Mouse (Mus musculus): ENCODE results near the gene Ndufa13. TPM values are rescaled to one million over a fixed set of nuclear protein-coding genes. Genes with fewer than 3 reads are reported as not detected.
A peak's percentile ranks its signal among the peaks of the same experiment; 100 is the strongest.

Gene Ndufa13
- total RNA-seq, 2 experiments from 2014 or later: 332 to 340 TPM

DNA sequence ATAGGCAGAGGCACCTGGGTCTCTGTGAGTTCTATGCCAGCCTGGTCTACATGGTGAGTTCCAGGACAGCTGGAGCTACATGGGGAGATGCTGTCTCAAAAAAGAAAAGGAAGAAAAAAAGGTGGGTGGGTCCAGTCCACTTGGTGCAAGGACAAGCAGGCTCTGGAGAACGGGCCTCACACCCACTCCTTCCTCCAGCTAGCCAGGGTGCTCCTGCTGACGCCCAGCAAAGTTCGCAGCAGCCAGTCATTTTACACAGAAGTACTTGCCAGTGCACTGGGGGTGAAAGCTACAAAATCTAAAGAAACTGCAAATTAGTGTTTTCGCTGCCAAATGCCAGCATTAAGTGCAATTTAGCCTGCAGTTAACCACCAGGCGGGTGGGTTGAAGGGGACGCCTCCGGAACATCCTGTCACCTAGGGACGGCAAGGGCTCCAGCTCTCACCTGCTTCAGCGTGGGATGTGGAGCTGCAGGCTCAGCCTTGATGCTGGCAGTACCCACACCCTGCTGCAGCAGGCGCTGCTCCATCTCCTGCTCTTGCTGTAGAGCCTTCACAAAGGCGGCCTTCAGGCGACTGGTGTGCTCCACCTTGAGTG lies 10.2 kb upstream of the Ndufa13 start:
- no peak for DNase-seq
- intact Hi-C loops (cut with DNase I): no loop called here

DNA sequence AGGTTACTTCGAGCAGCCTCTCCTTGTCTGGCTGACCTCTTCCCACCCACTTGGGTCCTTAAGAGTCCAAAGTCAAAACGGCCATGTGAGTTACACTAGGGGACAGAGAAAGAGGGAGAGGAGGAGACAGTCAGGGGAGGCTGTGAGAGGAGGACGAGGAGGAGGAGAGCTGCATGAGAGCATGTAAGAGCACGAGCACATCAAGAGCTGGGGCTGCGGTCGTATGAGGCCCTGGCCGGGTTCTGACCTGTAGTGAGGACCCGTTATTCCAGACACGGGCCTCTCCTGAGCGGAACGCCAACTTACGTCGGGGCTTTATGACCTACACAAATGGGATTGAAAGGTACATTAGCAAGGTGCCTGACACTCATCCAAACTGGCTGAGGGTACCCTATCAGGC lies 9.6 kb upstream of the Ndufa13 start:
- intact Hi-C loops (cut with DNase I): no loop called here
- DNase-seq: no peak

DNA sequence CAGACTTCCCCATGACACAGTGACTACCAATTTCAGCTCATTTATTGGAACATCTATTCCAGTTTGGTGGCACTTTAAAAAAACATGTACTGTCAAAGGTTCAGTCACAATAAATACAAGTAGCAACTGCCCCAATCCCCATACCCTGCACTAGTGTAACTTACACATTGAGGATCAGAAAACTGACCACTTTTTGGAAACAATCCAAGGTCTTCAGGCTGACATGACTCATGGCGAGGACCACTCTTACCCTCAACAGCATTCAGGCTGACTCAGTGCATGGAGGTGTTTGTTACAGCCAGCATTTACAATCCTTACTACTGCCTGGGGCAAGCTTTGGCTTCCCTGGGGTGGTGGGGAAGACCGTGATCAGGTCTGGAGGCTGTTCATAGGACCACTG lies 4.7 kb upstream of the Ndufa13 start:
- intact Hi-C loops (cut with DNase I): no loop called here
- no peak for DNase-seq

DNA sequence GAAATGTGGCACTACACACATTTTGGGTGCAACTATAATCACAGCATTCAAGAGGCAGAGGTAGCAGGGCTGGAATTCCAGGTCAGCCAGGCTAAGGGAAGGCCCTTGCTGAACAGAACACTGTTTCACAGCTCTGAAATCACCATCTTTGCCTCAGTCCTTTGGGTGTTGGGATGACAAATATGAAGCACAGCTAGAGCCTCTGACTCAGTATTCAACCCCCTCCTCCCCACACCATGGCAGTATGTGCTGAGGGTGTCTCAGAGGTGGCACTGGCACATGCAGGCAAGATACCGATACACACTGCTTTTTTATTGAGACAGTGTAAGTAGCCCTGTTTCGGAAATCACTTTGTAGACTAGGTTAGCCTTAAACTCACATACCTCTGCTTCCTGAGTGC lies 3.9 kb upstream of the Ndufa13 start:
- no peak for DNase-seq
- intact Hi-C loops (cut with DNase I): no loop called here

DNA sequence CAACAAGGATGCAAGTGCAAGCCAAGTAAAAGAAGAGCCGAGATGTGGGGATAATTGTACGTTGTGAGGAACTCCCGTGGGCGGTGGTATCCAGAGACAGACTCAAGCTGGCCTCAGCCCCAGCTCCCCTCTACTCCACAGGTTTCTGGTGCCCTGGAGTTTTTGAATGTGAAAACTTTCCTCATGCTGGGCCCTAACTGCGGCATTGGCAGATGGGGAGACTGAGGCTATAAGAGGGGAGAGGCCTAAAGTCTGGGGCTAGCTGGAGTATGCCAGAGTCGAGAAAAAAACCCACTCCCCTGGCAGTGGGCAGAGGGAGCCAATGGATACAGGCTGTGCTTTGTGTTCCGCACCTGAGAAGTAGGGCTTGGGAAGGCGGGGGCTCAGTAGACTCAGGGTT lies 1.7 kb upstream of the Ndufa13 start:
- intact Hi-C loops (cut with DNase I): no loop called here
- DNase-seq: no peak

DNA sequence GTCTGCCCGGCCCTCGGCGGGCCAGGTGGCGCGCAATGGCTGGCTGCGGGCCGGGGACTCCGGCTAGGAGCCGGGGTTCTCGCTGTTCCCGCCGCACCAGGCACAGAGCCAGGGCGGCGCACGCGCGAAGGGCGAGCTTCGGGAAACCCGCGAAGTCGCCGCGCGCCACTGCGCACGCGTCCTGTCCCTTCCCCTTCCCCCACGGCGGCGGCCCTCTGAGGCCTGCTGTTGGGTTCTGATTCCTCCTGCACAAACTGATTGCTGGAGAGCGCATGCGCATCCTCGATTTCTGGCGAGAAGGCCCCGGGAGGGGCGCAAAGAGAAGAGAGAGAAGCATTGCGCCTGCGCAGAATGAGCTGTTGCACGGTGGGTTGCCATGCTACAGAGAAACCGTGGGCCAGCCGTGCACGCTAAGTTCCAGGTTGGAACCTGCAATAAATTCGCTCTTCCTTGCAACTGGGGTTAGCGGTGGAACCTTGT lies 745 bp upstream of the Ndufa13 start:
- intact Hi-C loops (cut with DNase I): no loop called here
- peak; percentile 98 for DNase-seq

DNA sequence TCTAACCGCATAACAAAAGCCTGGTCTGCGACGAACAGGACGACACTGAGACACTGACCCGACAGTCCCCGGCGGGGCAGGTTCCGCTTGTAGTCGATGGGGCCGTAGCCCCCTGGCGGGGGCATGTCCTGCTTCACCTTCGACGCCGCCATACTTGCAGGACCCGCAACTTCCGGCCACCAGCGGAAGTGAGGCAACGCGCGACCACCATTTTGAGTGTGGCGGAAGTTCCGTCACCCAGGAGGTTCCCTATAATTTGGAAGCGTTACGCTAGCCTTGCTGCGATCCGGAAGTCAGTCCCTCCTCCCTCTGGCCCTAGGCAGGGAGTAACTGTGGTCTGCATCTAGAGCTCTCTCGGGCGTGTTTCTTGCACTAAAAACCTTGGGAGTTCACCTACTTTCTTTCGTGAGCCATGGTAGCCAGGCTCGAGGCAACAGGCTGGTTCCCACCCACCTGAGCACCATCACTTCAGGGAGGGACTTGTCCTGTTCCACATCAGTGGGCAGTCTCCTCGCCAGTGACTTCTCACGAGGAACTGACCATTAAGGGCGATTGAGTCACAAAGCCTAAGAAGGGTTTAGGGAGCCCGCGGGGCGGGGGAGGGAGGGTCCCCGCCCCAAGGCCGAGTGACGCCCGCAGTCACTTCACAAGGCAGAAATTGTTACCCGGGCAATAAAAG lies 735 bp downstream of the Ndufa13 start:
- DNase-seq: peak; percentile 95 to 99
- intact Hi-C loops (cut with DNase I): no loop called here

DNA sequence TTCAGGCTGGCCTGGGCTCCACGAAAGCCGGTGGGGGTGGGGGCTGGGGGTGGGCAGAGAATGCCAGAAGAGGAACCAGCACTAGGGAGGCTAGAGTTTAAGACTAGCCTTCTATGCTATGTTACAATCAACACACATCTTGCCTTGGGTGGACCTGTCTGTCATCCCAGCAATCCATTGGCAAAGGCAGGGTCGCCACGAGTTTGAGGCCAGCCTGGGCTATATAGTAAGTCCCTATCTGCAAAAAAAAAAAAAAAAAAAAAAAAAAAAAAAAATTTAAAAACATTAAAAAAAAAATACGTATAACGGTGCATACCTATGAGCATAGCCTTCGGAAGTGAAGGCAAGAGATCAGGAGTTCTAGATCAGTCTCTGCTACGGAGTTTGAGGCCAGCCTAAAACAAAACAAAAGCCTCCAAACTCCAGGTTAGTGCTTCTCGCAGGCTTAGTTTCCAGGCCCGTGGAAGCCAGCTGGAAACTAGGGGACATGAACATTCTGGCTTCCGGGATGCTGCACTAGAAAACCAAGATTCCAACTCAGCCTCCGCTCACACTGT lies 1.4 kb downstream of the Ndufa13 start:
- DNase-seq: no peak
- intact Hi-C loops (cut with DNase I): no loop called here

DNA sequence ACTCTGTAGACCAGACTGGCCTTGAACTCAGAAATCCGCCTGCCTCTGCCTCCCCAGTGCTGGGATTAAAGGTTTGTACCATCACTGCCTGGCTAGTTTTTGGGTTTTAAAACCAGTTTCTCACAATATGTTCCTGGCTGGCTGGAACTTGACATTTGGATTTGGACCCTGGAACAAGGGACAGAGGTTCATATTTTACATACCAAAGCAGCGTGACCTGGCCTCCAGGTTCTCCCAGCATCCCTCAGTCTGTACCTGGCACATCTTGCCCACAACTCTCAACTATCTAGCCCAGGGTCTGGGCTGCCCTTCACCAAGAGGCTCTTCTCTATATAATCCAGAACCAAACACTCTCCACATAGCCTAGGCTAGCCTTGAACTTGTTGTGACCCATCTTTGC lies 2.5 kb downstream of the Ndufa13 start:
- intact Hi-C loops (cut with DNase I): no loop called here
- DNase-seq: no peak

DNA sequence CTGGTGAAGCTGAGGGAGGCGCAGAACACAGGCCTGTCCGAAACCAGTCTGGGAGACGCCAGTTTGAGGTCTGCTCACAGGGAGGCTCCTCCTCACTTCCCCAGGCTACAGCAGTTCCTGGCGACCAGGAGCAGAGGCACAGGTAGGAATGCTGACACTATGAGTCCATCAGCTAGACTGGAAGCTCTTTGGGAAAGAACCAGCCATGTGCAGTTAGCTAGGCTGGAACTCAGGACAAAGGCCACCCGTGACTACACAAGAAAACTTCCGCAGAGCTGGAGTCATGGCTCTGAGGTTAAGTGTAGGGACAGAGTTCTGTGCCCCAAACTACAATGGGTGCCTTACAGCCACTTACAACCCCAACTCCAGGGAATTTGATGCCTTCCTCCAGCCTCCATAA lies 4.5 kb downstream of the Ndufa13 start:
- intact Hi-C loops (cut with DNase I): no loop called here
- no peak for DNase-seq

DNA sequence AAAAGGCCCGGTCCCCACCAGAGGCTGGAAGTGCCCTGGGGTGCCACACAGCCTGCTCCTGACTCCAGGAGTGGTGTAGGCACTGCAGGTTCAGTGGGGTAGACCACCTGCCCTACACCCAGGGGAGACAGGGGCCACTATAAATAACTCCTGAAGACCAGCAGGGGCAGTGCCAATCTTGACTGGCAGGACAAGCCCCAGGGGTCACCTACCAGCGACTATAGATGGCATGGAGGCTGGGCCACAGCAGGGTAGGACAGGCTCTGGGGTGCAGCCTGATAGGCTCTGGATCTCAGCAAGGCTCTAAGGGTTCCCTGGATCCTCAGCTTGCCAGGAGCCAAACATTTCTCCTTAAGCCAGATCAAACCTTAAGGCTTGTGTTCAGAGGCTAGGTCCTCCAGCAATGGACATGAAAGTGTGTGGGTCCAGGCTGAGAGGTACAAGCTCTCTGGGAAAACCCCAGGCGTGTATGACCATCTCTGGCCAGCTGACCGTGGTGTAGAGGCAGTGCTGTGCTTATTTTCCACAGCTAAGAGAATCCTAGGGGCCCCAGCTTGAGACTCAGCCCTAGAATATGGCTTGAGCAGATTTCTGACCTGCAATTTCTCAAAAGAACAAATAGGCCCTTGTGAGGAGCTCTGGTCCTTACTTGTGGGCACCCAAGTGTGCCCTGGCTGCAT lies 6.4 kb downstream of the Ndufa13 start:
- intact Hi-C loops (cut with DNase I): no loop called here
- no peak for DNase-seq

DNA sequence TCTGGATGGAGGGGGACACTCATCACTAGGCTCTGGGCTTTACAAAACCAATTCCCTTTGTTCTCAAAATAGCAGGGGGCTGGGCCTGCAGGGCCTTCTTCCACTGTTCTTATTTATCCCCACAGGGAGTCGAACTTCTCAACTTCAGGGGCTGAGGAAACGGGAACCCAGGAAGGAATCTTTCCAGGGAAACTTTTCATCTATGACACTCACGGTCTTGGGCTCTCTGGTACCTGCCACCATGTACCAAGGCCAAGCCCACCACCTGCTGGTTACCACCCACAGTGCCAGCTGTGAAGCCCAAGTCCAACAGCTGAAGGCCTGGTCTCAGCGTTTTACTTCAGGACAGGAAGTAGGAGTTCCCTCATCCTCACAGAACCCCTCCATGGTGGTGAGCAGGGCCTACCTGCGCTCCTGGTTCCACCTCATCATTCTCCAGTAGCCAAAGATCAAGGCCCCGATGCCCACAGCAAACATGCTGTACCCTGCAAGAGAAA lies 7.5 kb downstream of the Ndufa13 start:
- intact Hi-C loops (cut with DNase I): no loop called here
- DNase-seq: no peak

DNA sequence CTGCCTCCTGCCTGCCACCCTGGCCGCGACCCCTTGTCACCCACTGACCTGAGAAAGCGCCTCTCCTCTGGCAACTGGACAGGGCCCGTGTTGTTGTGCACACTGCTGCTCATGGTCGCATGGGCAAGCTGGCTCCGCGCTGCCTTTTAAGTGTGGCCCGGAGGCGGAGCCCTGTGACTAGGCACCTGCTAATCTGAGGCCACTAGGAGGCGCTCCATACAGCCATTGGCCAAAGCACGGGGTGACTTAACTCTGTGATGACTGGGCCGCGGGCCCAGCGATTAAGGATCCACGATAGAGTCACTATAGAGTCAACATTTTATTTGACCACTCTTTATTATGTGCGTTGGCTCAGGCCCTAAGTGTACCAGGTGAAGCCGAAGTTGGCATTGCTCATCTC lies 8.5 kb downstream of the Ndufa13 start:
- intact Hi-C loops (cut with DNase I): no loop called here
- DNase-seq: no peak

DNA sequence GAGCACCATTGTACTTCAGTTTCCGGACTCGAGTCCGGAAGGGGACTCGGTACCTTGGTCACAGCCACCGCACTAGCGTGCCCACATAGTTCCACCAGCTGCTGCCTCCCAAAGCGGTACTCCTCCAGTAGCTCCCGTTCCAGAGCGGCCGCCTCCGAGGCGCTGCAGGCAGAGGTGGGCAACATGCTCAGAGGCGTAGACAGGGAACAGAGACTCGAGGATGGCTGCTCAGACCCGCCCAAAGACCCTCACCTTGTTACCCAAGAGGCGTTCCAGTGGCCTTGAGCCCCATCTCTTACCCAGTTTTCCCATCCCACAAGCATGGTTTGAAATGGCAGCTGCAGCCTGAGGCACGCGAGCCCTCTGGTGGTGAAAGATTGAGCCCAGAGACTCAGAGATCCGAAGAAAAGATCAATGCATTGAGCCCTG lies 11.5 kb downstream of the Ndufa13 start:
- intact Hi-C loops (cut with DNase I): no loop called here
- no peak for DNase-seq

DNA sequence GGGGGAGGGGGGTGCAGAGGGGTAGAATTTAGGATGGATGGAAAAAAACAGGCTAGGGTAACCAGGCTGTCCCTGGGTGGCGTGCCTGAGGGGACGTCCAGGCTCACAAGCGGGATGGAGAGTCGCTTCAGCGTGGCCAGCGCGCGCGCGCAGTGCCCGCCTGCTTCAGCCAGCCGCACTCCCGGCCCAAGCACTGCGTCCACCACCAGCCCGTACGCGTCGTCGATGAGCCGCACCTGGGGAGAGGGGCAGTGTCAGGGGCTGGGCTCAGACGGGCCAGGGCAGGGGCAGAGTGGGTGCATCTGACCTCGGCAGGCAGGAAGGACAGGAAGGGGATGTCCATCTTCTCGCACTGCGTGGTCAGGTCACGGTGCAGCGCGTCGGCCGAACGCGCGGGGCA lies 13.5 kb downstream of the Ndufa13 start:
- DNase-seq: no peak

DNA sequence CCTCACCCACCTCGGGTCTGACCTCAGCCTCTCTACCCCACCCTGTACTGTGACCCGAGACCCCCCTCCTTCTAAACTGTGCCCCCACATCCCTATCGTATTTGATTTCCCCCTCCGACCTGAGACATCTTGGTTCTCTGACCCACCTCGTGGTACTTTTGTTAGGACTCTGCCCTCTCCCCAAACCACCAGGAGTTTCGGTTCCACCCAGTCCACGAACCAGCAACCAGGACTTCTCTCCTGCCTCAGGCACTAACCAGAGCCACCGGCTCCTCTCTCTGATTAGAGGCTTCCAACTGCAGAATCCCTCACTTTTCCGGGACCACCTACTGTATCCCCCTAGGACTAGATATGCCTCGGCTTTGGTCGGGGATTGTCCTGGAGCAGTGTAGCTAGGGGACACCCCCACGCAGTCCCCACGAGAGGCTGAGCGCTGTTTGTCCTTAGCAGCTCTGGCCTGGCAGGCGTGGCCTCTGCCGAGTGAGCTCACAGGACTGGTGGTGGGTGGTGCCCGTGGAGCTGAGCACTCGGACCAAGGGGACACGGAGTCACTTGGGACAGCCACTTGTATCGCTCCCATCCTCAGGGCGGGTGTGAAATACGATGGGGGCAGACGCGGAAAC lies 14.0 kb downstream of the Ndufa13 start:
- DNase-seq: no peak
- intact Hi-C loops (cut with DNase I): no loop called here

More for the DNA sequence above, 13.5 kb downstream of the Ndufa13 start:
- intact Hi-C loops (cut with DNase I): no loop called here

DNA sequence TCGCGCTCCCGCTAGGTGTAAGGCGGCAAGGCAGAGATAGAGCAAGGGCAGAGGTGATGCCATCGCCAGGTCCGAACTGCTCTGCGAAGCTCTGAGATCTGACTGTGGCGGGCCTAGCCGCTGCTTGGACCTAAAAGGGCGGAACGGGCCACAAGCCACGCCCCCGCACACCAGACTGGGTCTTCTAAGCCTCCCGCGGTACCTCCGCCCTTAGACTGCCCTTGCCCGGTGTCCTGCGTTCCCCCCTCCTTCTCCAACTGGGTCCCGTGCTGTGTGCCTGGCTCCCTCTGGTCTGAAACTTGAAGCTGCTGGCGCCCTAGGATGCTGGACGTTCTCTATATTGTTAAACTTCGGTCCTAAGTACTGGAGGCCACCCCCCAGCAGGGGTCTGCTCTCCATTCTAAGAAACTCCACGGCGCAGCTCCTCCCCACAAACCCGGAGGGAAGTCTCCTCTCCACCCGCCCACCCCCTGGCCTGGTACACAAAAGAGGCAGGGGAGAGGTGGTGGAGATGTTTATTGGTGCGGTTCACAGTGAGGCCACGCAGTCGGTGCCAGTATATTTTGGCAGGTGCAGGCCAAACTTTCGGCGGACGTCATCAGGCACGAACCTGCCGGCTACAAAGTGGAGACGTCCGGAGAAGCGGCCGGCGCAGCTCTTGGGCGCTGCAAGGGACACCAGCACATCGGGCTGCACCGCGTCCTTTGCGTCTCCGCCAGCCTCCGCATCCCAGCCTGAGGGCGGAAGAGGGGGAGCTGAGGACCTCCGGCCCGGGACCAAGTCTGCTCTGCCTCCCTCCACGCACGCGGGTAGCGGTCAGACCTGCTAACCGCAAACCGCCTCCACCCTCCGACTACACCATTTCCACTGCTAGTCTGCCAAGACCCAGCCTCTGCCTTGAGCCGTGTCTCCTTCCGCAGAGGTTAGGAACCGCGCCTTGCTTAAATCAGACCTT lies 14.8 kb downstream of the Ndufa13 start, which contains the start of gene Cilp2:
Gene Cilp2, minus strand, starts transcription at position 399 of the 955 bp plus-strand sequence.
- peak in 1 of 2 experiments; percentile 41 for DNase-seq
- intact Hi-C loops (cut with DNase I): no loop called here

DNA sequence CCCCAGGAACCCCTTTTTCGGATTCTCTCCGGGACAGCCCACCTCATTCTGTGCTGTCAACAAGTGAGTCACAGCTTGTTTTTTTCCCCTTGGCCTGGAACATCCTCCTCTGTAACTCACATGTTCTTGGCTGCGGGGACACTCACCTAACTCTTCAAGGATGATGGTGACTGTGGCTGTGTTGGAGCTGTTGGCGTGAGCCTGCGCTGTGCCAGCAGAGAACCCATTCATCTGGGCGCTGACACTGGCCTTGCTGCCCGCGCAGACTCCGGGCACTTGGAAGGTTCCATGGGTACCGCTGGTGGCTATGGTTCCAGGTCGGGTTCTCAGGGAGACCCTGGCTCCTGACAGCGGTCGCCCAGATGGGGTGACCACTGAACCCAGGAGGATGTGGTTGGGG lies 18.2 kb downstream of the Ndufa13 start:
- no peak for DNase-seq
- intact Hi-C loops (cut with DNase I): no loop called here

DNA sequence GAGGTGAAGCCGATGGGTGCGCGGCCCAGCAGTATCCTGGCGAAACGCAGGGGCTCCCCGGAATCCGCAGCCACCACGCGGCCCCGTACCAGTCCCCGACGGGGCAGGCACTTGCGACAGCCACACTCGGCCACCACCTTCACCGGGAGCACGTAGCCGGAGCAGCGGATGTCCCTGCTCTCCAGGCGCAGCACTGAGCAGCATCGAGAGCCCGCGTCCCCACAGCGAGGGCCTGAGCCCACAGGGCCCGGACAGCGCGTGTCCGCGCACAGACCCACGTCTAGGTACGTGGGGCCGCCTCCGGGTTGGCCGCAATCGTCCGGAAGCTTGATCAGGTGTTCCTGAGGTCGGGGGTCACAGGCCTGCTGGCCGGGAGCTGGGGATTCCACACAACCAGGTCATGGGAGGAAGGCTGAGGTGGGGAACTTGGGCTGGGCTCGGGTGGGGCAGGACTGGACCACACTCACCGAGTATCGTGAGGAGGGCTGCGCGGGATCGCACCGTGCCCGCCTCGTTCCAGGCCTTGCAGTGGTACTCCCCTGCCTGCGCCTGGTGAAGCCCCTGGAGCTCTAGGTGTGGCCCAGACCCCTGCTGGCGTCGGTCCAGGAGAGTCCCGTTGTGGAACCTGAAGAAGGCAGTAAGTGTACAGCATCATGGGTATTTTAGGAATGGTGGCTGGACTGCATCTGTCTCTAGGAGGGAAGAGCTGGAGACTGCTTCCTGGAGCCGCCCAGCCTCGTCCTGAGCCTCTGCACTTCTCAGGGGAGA lies 19.3 kb downstream of the Ndufa13 start:
- DNase-seq: no peak
- intact Hi-C loops (cut with DNase I): no loop called here
